Mouse (Mus musculus): ENCODE data around the gene Gpx8. TPM values are rescaled to one million over a fixed set of nuclear protein-coding genes. Genes with fewer than 3 reads are reported as not detected.
A peak's percentile ranks its signal among the peaks of the same experiment; 100 is the strongest.
"Not testable (repeated sequence)": the region's sequence is repeated elsewhere in the genome, so short reads cannot be mapped to it uniquely, and the experiment has no call there.

Gpx8 gene
- total and polyA plus RNA-seq, 2 experiments from 2014 or later = 26.8 to 100 TPM

DNA sequence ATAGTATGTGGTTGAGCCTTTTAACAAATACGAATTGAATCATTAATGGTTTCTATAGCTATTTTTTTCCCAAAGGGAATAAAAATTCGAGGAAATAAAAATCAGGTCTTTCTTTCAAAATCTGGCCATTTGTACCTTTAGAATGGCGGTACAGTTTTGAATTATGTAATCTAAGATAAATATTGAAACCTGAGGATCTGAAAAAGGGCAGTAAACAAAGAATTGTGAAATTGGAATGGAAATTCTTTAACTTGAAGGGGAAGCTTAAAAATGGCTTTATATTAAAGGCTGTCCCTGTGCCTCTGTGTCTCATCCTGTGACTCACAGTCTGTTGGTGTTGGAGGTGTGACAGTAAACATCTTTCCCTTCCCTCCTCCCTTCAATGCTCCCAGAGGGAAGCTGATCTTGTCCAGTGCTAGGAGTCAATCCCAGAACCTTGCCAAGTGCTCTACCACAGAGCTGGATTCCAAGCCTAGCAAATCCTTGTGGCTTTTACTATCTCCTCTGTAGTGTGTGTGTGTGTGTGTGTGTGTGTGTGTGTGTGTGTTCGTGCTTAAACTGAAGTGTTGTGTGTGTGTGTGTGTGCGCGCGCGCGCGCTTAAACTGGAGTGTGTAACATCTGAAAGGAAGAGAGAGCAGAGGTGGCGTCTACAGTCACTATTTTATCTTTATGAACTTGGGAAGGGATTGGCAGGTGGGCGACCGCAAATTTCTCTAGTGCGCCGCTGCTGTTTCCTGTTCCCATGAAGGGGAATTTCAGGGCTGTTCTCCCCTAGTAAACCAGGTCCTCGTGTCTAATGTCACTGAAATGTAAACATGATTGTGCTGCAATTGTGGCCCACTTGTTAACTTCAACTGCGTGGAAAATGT, 22.7 kb downstream of the Gpx8 start:
- no peak overlapping the region for H3K27ac ChIP-seq (ENCODE audit: low read depth)
- 75% methylated on average over 17 of the region's 17 CpGs for WGBS
- peaks cover 7% of the 10 kb centered on the region; the same call in 1 of the 2 replicates for H3K27me3 ChIP-seq (ENCODE audit: control insufficient read depth, insufficient read depth, low read length)
- no peaks in the 10 kb centered on the region for H3K36me3 ChIP-seq (replicated peaks; ENCODE audit: control insufficient read depth, insufficient read depth, low read length)
- no peak overlapping the region for H3K4me2 ChIP-seq (ENCODE audit: low read depth, low read length)
- no peak for TF ChIP-seq CTCF (IDR thresholded peaks at IDR 0.05; ENCODE audit: low read depth)
- TF ChIP-seq EP300 (IDR thresholded peaks at IDR 0.05; ENCODE audit: low read depth) = no peak
- H3K4me1 ChIP-seq (ENCODE audit: control insufficient read depth, insufficient read depth) = no peaks in the 10 kb centered on the region
- no peaks in the 10 kb centered on the region for H3K9me3 ChIP-seq (replicated peaks; ENCODE audit: control insufficient read depth, low read length)
- DNase-seq (ENCODE audit: low spot score) (no peak), ATAC-seq (ENCODE audit: insufficient read depth, low read depth) (no peak)
- no peak overlapping the region for H3K4me3 ChIP-seq (ENCODE audit: low read depth, low read length)
- H3K9ac ChIP-seq (replicated peaks; ENCODE audit: low read depth, low read length) = no peak overlapping the region

DNA sequence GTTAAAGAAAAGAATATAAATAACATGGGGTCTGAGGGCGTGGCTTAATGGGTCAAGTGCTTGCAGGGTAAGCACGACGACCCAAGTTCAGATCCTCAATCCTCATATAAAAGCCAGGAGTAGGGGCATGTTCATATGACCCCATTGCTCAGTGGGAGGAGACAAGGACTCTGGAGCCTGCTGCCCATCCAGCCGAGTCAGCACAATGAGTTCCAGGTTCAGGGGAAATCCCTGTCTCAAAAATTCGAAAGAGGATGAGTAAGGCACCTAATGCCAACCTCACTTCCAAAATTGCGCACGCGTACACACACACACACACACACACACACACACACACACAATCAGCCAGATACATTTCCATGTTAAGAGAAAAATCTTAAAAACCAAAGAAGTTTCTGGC, 23.7 kb downstream of the Gpx8 start:
- Histone ChIP-seq H3K4me3 (ENCODE audit: low read depth, low read length) (no peak overlapping the region), H3K9ac (replicated peaks; ENCODE audit: low read depth, low read length) (no peak overlapping the region), H3K4me1 (ENCODE audit: control insufficient read depth, insufficient read depth) (no peaks in the 10 kb centered on the region), H3K36me3 (replicated peaks; ENCODE audit: control insufficient read depth, insufficient read depth, low read length) (no peaks in the 10 kb centered on the region), H3K27me3 (ENCODE audit: control insufficient read depth, insufficient read depth, low read length) (0 out of 2 replicates have a peak, but pooled peaks cover 4% of the 10 kb centered on the region), H3K27ac (ENCODE audit: low read depth) (no peak overlapping the region), H3K4me2 (ENCODE audit: low read depth, low read length) (no peak overlapping the region), H3K9me3 (replicated peaks; ENCODE audit: control insufficient read depth, low read length) (no peaks in the 10 kb centered on the region)
- TF ChIP-seq CTCF (IDR thresholded peaks at IDR 0.05; ENCODE audit: low read depth) = no peak
- WGBS = 72% methylated on average over 8 of the region's 8 CpGs
- DNase-seq (ENCODE audit: low spot score) (no peak), ATAC-seq (ENCODE audit: insufficient read depth, low read depth) (no peak)

DNA sequence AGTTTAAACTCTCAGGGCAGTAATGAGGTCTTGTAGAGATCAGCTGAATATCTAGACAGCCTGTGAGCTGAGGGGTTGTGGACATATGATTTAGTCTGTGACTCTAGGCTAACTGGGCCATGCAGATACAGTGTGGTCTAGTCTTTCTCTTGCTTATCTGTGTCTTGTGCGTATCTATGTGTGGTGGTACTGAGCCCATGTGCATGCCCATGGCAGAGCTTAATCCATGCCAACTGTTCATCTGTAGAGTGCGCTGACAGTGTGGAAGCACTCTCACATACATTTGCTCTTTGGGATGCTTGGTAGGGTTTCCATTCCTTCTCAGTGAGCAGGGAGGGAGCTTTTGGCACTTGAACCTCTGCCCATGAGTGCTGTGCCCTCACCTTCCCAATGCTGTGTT, 24.7 kb downstream of the Gpx8 start:
- no peak overlapping the region for H3K4me2 ChIP-seq (ENCODE audit: low read depth, low read length)
- TF ChIP-seq CTCF (IDR thresholded peaks at IDR 0.05; ENCODE audit: low read depth) (no peak), EP300 (IDR thresholded peaks at IDR 0.05; ENCODE audit: low read depth) (no peak)
- no peaks in the 10 kb centered on the region for H3K36me3 ChIP-seq (replicated peaks; ENCODE audit: control insufficient read depth, insufficient read depth, low read length)
- ATAC-seq (ENCODE audit: insufficient read depth, low read depth) = no peak
- no peak overlapping the region for H3K9ac ChIP-seq (replicated peaks; ENCODE audit: low read depth, low read length)
- no peak overlapping the region for H3K4me3 ChIP-seq (ENCODE audit: low read depth, low read length)
- 0 out of 2 replicates have a peak, but pooled peaks cover 4% of the 10 kb centered on the region for H3K27me3 ChIP-seq (ENCODE audit: control insufficient read depth, insufficient read depth, low read length)
- WGBS = 74% methylated on average over 2 of the region's 2 CpGs
- no peak overlapping the region for H3K27ac ChIP-seq (ENCODE audit: low read depth)
- H3K9me3 ChIP-seq (replicated peaks; ENCODE audit: control insufficient read depth, low read length) = no peaks in the 10 kb centered on the region
- no peak for DNase-seq (ENCODE audit: low spot score)
- H3K4me1 ChIP-seq (ENCODE audit: control insufficient read depth, insufficient read depth) = no peaks in the 10 kb centered on the region

DNA sequence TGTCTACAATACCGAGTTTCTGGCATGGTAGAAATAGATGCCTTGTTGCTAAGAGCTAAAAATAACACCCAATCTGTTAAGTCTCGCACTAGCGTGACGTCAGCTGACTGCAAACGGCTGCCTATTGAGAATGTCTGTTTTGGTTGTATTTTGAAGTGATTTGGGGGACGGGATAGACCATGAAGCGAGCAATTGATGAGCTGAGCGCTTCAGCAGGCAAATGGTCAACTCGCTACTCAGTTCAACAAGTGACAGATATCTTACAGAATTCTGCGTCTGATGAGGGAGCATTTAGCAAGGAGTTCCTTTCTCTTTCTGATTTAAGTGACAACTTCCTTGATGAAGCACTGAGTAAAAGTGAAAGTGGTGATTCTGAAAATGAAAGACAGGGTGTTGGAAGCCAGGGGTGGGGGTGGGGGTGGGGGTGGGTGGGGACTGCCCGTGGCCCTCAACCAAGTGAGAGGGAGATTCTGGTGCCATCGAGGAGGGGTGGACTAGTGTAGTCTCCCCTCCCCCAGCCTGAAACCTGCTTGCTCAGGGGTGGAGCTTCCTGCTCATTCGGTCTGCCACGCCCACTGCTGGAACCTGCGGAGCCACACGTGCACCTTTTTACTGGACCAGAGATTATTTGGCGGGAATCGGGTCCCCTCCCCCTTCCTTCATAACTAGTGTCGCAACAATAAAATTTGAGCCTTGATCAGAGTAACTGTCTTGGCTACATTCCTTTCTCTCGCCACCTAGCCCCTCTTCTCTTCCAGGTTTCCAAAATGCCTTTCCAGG, 32.8 kb downstream of the Gpx8 start:
- Histone ChIP-seq H3K4me2 (ENCODE audit: low read depth, low read length) (peak overlapping the region; percentile 57), H3K4me3 (ENCODE audit: low read depth, low read length) (peak overlapping the region; percentile 41)
- ATAC-seq (ENCODE audit: insufficient read depth, low read depth) = peak; percentile 33; the same call in 1 of the 2 replicates
- not testable (repeated sequence) for H3K27me3 ChIP-seq (ENCODE audit: control insufficient read depth, insufficient read depth, low read length); H3K27ac ChIP-seq (ENCODE audit: low read depth); H3K9ac ChIP-seq (replicated peaks; ENCODE audit: low read depth, low read length); H3K36me3 ChIP-seq (replicated peaks; ENCODE audit: control insufficient read depth, insufficient read depth, low read length); H3K4me1 ChIP-seq (ENCODE audit: control insufficient read depth, insufficient read depth); H3K9me3 ChIP-seq (replicated peaks; ENCODE audit: control insufficient read depth, low read length)
- DNase-seq (ENCODE audit: low spot score) = peak; percentile 55
- 24% methylated on average over 18 of the region's 20 CpGs for WGBS

DNA sequence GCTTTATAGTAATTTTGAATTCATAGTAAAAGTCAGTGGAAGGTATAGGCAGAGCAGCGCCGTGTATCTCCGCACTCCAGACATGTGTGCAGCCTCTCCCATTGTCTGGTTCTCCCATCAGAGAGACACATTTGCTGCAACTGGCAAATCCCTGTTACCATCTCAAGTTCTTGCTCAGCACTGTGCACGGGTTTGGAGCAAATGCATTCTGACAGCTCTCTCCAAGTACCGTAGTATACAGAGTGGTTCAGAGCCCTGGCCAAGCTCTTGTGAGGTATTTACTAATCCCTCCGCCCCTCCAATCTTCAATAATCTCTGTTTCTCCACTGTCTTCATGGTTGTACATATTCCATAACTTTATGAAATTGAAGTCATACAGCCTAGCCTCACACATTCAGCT, 33.5 kb downstream of the Gpx8 start:
- DNase-seq (ENCODE audit: low spot score) = no peak
- H3K4me3 ChIP-seq (ENCODE audit: low read depth, low read length) = peak overlapping the region; percentile 41
- WGBS = 69% methylated on average over 6 of the region's 6 CpGs
- H3K27me3 ChIP-seq (ENCODE audit: control insufficient read depth, insufficient read depth, low read length) = no peaks in the 10 kb centered on the region
- H3K9ac ChIP-seq (replicated peaks; ENCODE audit: low read depth, low read length) = no peak overlapping the region
- TF ChIP-seq CTCF (IDR thresholded peaks at IDR 0.05; ENCODE audit: low read depth) (no peak), EP300 (IDR thresholded peaks at IDR 0.05; ENCODE audit: low read depth) (no peak)
- H3K4me1 ChIP-seq (ENCODE audit: control insufficient read depth, insufficient read depth) = peaks cover 6% of the 10 kb centered on the region
- no peaks in the 10 kb centered on the region for H3K36me3 ChIP-seq (replicated peaks; ENCODE audit: control insufficient read depth, insufficient read depth, low read length)
- no peak; the same call in 1 of the 2 replicates for ATAC-seq (ENCODE audit: insufficient read depth, low read depth)
- no peaks in the 10 kb centered on the region for H3K9me3 ChIP-seq (replicated peaks; ENCODE audit: control insufficient read depth, low read length)
- H3K4me2 ChIP-seq (ENCODE audit: low read depth, low read length) = peak overlapping the region; percentile 57
- H3K27ac ChIP-seq (ENCODE audit: low read depth) = no peak overlapping the region

All from heart, postnatal 0 days (tissue).